Comparison of ENCODE assay signal across 12 mouse cellular contexts in genomic region chr16:30998048-30998447, GRCm38 (mm10).
DNase-seq lines count a peak whose midpoint lies in the region.
"Had no signal": no experiment of that assay in that cellular context is flagged by ENCODE, and none has a peak within 500 bp of the region (broad histone marks: within the 10 kb centered on the region; RNA-seq: fewer than 3 reads in every experiment).

No protein-coding gene starts in this region.

- intact Hi-C loops in left cerebral cortex, postnatal 4 days (cut with DNase I), result no loop called here
- intact Hi-C loops in left cerebral cortex, postnatal 10 days (cut with DNase I), result no loop called here

- DNase-seq in kidney, adult 18-20 months, result peak; percentile 53
- DNase-seq in kidney, postnatal 10 days, result no peak
- DNase-seq in left cerebral cortex, postnatal 4 days, result peak; percentile 80
- no peak for DNase-seq in left cerebral cortex, postnatal 10 days (ENCODE audit: extremely low spot score in 1 of 2, low spot score in 2 of 2)
- DNase-seq in cerebellum, adult 8-10 months, result peak; percentile 82
- DNase-seq in spleen, postnatal 14 days (ENCODE audit: low spot score in 2 of 2), result no peak
- no peak for DNase-seq in adrenal gland, adult (ENCODE audit: inconsistent age in 2 of 2, low spot score in 1 of 2)
- DNase-seq: adrenal gland, adult 8-10 months; embryo, embryonic 11 days; gastrocnemius, postnatal 25 days; right cerebral cortex, postnatal 14 days; thymus, postnatal 25 days had no signal

Comparison
In these comparisons a context has a peak if more than half of its experiments do, and no peak if none do; other contexts are left out.
1. DNase-seq: peak in kidney, adult 18-20 months (single experiment), left cerebral cortex, postnatal 4 days (single experiment) and cerebellum, adult 8-10 months (single experiment); none in kidney, postnatal 10 days (single experiment), left cerebral cortex, postnatal 10 days (0 of 2), spleen, postnatal 14 days (0 of 2) and adrenal gland, adult (0 of 2).